Mouse (Mus musculus) NIH3T3 (cell line): ENCODE data around the gene Ttc23.

Experiments used
- DNase-seq: peaks from one replicate; pipeline ENCODE4 v3.0.0-alpha.2; 2012; ENCODE audit warnings: low read depth

The Ttc23 gene

GRCm38 (mm10) chr7:67647277-67647676, at the start of gene Ttc23:
Gene Ttc23, plus strand, starts transcription at chr7:67647410.
- peak; percentile 85 for DNase-seq

GRCm38 (mm10) chr7:67598050-67598449, 49.2 kb upstream of the Ttc23 start:
- peak; percentile 86 for DNase-seq

- no peak for DNase-seq
Observed at GRCm38 (mm10) chr7:67605114-67605513, 42.1 kb upstream of the Ttc23 start.

- no peak for DNase-seq
Observed at GRCm38 (mm10) chr7:67606250-67606649, 41.0 kb upstream of the Ttc23 start.

- DNase-seq: no peak
Observed at GRCm38 (mm10) chr7:67607669-67608347, 39.4 kb upstream of the Ttc23 start.

- DNase-seq: no peak
Observed at GRCm38 (mm10) chr7:67608348-67609024, 38.7 kb upstream of the Ttc23 start.

GRCm38 (mm10) chr7:67613795-67614463, 33.3 kb upstream of the Ttc23 start:
- no peak for DNase-seq

GRCm38 (mm10) chr7:67614464-67614861, 32.7 kb upstream of the Ttc23 start:
- DNase-seq: no peak

GRCm38 (mm10) chr7:67616890-67617289, 30.3 kb upstream of the Ttc23 start:
- no peak for DNase-seq

GRCm38 (mm10) chr7:67617646-67618045, 29.6 kb upstream of the Ttc23 start:
- no peak for DNase-seq

GRCm38 (mm10) chr7:67618316-67618715, 28.9 kb upstream of the Ttc23 start:
- DNase-seq: no peak

- DNase-seq: peak; percentile 64
Observed at GRCm38 (mm10) chr7:67619836-67620235, 27.4 kb upstream of the Ttc23 start.

- no peak for DNase-seq
Observed at GRCm38 (mm10) chr7:67622151-67622550, 25.1 kb upstream of the Ttc23 start.

GRCm38 (mm10) chr7:67626671-67627070, 20.5 kb upstream of the Ttc23 start:
- DNase-seq: no peak

- DNase-seq: no peak
Observed at GRCm38 (mm10) chr7:67629681-67630080, 17.5 kb upstream of the Ttc23 start.

- peak; percentile 93 for DNase-seq
Observed at GRCm38 (mm10) chr7:67630817-67631216, 16.4 kb upstream of the Ttc23 start.

GRCm38 (mm10) chr7:67632380-67632779, 14.8 kb upstream of the Ttc23 start:
- DNase-seq: peak; percentile 28

- no peak for DNase-seq
Observed at GRCm38 (mm10) chr7:67634210-67634609, 13.0 kb upstream of the Ttc23 start.

GRCm38 (mm10) chr7:67636161-67636560, 11.0 kb upstream of the Ttc23 start:
- DNase-seq: no peak

- DNase-seq: peak; percentile 88
Observed at GRCm38 (mm10) chr7:67639006-67639405, 8.2 kb upstream of the Ttc23 start.

- no peak for DNase-seq
Observed at GRCm38 (mm10) chr7:67642955-67643354, 4.3 kb upstream of the Ttc23 start.

- no peak for DNase-seq
Observed at GRCm38 (mm10) chr7:67644291-67644690, 2.9 kb upstream of the Ttc23 start.
